Mouse (Mus musculus) layer of hippocampus, adult 8-10 months (tissue): Measurements from ENCODE around the gene Rph3al. TPM values are rescaled to one million over a fixed set of nuclear protein-coding genes. Genes with fewer than 3 reads are reported as not detected.
A peak's percentile ranks its signal among the peaks of the same experiment; 100 is the strongest.

Experiments
- DNase-seq, 2 experiments: peaks; one replicate each; pipeline ENCODE4 v3.0.0; 2022; ENCODE audit warnings: low spot score in 2 of 2
- total RNA-seq, 4 experiments: library from RNA; stranded (reverse); gene quantifications; 2 replicates each; pipeline ENCODE4 v1.2.4; 2022

Rph3al gene
- 1 to 10 TPM; 4.4 to 7.6 (median 5.4) TPM for total RNA-seq

GRCm38 (mm10) chr11:75938379-75938906 is at the start of gene Rph3al:
Gene Rph3al (minus strand): TSS chr11:75938429.
- no peak for DNase-seq

- DNase-seq, result peak; percentile 33 to 48
These were observed 47.7 kb upstream of the Rph3al start for GRCm38 (mm10) chr11:75985948-75986347.

- no peak for DNase-seq
These were observed 46.4 kb upstream of the Rph3al start for GRCm38 (mm10) chr11:75984581-75984980.

- DNase-seq, result no peak
These were observed 45.0 kb upstream of the Rph3al start for GRCm38 (mm10) chr11:75983194-75983593.

GRCm38 (mm10) chr11:75980413-75980812 is 42.2 kb upstream of the Rph3al start:
- DNase-seq, result no peak

- DNase-seq, result no peak
These were observed 39.8 kb upstream of the Rph3al start for GRCm38 (mm10) chr11:75978051-75978450.

GRCm38 (mm10) chr11:75976748-75977147 is 38.5 kb upstream of the Rph3al start:
- no peak for DNase-seq

GRCm38 (mm10) chr11:75973988-75974387 is 35.8 kb upstream of the Rph3al start:
- no peak for DNase-seq

GRCm38 (mm10) chr11:75972916-75973567 is 34.8 kb upstream of the Rph3al start:
- DNase-seq, result no peak

GRCm38 (mm10) chr11:75972188-75972587 is 34.0 kb upstream of the Rph3al start:
- no peak for DNase-seq

- DNase-seq, result no peak
These were observed 32.4 kb upstream of the Rph3al start for GRCm38 (mm10) chr11:75970629-75971028.

- DNase-seq, result no peak
These were observed 30.5 kb upstream of the Rph3al start for GRCm38 (mm10) chr11:75968761-75969160.

- DNase-seq, result peak in 1 of 2 experiments; percentile 61
These were observed 28.5 kb upstream of the Rph3al start for GRCm38 (mm10) chr11:75966401-75967372.

- no peak for DNase-seq
These were observed 27.6 kb upstream of the Rph3al start for GRCm38 (mm10) chr11:75965674-75966400.

GRCm38 (mm10) chr11:75964476-75964730 is 26.2 kb upstream of the Rph3al start:
- no peak for DNase-seq

GRCm38 (mm10) chr11:75963730-75964475 is 25.7 kb upstream of the Rph3al start:
- no peak for DNase-seq

- no peak for DNase-seq
These were observed 23.6 kb upstream of the Rph3al start for GRCm38 (mm10) chr11:75961782-75962181.

- DNase-seq, result no peak
These were observed 19.0 kb upstream of the Rph3al start for GRCm38 (mm10) chr11:75957124-75957832.

GRCm38 (mm10) chr11:75956651-75957050 is 18.4 kb upstream of the Rph3al start:
- DNase-seq, result no peak

- DNase-seq, result no peak
These were observed 16.7 kb upstream of the Rph3al start for GRCm38 (mm10) chr11:75954896-75955295.
